Mouse (Mus musculus) brain, embryonic 18.5 days (tissue): ENCODE data around the gene Tenm3.

ENCODE experiments used
- DNase-seq: peaks from one replicate; pipeline ENCODE4 v3.0.0-alpha.2; 2012; ENCODE audit warnings: low read depth, low spot score

Gene Tenm3

GRCm38 (mm10) chr8:48809104-48809503 is 34.6 kb downstream of the Tenm3 start:
- DNase-seq = no peak

DNA sequence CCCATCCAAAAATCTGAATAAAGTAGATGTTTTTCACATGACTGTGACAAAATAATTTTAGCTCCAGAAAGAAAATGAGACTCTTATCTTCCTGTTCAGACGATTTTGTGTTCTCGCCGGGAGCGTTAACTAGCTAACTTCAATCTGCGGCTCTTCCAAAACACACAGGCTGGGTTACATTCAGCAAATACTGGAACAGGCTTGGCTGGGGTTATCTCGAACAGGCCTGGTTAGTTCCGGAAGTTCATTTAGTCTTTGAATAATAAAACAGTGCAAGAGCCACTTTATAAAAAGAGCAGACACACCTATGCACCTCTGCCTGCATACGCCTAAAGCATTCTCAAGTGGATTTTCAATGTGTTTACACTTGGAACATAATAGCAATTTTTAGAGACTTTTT is 40.7 kb downstream of the Tenm3 start:
- no peak for DNase-seq

DNA sequence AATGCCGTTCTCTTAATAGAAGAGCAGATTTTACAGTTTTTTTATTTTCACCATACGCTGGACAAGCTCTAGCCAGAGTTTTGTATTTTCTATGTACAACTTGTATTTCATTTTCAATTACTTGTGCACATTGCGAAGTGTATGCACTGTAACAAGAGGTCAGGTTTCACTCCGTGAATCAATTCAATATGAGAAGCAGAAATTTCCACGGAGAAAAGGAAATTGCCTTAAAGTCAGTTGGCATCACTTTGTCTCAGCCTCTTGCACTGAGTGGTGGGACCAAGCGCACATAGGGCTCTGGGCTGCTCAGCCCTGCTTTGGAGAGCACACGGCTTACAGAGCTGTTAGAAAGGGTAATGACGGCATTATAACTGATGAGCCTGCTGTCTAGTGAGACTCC is 41.5 kb downstream of the Tenm3 start:
- DNase-seq = no peak

GRCm38 (mm10) chr8:48797955-48798359 is 45.8 kb downstream of the Tenm3 start:
- DNase-seq = no peak

DNA sequence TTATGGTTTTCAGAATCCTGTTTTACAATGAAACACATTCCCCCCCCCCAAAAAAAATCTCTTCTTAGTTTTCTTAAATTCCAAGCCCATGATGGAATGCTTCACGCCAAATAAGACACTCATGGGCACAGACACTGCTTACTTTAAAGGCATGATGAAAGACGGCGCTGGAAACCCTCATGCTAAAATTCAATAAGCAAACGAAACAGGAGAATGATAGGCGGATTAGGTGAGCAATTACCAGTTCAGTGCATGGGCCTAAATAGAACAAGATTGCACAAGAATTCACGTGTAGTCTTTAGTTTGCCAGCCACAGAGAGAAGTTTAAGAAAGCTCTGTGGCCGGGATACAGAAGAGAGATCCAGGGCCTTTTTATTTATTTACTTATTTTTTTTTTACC is 49.5 kb downstream of the Tenm3 start:
- DNase-seq = no peak

- DNase-seq = no peak
These were observed 50.0 kb downstream of the Tenm3 start for GRCm38 (mm10) chr8:48793729-48794128.

GRCm38 (mm10) chr8:48792587-48793326 is 51.0 kb downstream of the Tenm3 start:
- no peak for DNase-seq

DNA sequence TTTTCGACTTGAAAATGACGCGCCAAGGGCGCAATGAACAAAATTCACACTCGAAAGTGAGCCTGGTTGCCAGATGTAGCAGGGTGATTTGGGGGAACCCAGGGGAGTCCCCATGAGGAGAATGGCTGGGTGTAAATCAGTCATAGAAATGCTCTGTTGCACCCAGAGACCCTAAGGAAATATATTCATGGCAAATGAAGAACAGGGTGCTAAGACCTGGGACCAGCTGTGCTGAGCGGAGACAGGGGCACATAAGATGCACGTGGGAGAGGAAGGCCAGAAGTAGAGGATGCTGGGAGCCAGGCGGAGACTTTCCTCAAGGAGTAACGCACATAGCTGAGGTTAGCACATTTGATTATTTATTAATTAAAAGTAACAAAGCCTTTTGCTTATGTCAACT is 60.4 kb downstream of the Tenm3 start:
- DNase-seq = no peak

DNA sequence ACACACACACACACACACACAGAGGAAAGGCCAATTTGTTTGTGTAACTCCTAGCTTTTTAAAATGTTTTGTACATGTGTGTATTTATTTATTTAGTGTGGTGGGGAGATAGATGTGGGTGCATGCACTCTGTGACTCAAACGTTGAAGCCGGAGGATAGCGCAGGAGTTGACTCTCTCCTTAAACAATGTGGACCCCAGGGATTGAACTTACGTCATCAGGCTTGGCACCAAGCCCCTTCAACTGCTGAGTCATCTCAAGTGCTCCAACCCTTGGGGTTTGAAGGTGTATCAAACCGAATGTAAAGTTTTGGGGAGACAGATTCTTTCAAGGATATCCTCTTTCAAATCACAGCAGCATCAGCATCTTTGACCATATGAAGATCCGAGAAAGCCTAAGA is 63.1 kb downstream of the Tenm3 start:
- DNase-seq = no peak

- DNase-seq = no peak
These were observed 64.6 kb downstream of the Tenm3 start for GRCm38 (mm10) chr8:48779194-48779593.

- DNase-seq = no peak
These were observed 67.7 kb downstream of the Tenm3 start for GRCm38 (mm10) chr8:48776081-48776480.

GRCm38 (mm10) chr8:48775531-48776037 is 68.2 kb downstream of the Tenm3 start:
- no peak for DNase-seq

DNA sequence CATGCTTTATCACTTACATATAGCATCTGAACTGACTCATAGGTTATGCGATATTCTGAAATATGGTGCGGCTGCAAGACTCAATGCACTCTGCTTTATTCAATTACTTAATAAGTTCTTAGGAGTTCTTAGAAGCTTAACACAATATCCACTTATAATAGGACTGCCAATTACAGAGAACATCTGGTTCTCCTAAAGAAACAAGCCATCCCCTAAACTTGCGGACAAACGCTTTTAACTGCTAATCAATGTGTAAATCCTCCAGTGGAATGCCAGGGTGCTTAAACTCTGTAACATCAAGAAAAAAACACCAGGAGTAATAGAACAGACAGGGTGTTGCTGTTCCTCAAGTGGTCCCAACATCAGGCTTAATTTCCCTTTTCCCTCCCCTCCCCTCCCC is 68.9 kb downstream of the Tenm3 start:
- DNase-seq = no peak

DNA sequence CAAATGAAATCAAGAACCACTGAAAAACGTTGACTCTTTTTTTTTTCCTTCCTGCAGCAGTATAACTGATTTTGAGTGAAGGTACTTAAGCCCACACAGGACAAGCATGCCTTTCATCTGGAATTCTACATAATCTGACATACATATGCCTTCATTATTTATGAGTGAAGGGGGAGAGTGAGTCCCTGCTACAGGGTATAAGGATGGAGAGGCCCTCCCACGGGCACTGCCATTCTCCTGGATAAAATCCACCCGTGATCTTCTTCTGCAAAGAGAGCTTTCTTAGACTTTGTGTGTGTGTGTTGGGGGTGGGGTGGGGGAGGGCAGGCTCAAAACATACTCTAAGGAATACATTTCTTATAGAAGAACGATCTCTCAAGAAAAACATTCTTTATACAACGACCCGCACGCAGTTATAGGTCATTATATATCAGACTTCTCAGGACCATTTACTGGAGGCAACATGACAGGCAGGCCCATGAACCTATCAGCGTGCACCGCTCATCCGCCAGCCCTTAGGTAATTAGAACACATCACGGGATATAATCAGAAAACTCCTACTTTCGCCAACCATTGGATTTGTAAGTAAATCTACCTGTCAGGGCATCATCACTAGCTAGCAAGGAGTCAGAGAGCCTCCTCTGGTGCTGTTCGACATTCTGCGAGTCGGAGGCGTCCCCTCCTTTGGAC is 77.1 kb downstream of the Tenm3 start:
- no peak for DNase-seq

DNA sequence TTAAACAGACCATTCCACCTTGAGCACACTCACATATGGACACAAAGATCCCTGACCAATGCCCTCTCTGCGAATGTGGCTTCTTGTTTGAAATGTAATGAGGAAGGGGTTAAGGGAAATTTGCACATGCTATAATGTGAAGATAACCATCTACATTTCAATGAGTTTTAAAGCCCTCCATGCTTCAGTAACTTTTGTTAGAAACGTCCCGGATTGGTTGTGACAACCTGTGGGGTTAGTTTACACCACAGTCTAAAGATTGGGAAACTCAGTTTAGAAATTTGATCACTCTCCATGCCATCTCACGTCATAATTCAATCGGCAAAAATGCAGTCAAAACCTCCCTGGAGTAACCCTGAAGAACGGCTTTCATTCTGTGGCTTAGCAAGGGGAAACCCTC is 78.5 kb downstream of the Tenm3 start:
- no peak for DNase-seq

DNA sequence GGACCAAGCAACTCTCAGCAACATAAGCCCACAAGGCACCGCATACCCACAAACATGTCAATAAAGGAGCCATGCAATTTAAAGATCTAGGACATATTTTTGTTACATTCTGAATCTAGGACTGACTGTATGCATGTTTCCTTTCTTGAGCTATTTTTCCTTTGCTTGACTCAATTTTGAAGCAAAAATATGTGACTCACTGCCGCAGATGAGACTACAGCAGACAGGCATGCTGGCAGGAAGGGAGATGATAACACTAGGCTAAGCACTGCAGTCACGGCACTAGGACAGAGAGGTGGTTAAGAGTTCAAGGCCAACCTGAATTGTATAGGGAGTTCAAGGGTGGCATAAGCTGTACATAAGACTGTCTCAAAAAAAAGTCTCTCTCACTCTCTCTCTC is 79.7 kb downstream of the Tenm3 start:
- DNase-seq = no peak

GRCm38 (mm10) chr8:48756874-48757273 is 86.9 kb downstream of the Tenm3 start:
- DNase-seq = no peak

DNA sequence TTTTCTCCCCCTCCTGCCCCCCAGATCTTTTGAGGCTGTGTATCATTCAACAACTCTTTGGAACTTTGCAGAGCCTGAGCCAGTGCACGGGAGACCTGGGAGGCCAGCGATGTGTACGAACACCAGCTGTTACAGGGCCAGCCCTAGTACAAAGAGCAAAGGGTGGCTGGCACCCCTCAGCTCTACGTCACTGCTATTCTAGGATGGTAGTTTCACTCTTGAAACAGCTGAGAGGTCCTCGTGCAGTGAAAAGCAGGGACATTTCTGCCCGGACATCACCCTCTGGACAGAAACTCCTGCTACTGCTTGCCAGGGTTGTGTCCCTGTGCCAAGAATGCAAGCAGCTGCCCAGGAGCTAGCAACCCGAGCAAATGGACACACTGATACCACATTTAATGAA is 88.3 kb downstream of the Tenm3 start:
- DNase-seq = no peak

- no peak for DNase-seq
These were observed 88.8 kb downstream of the Tenm3 start for GRCm38 (mm10) chr8:48754959-48755358.

DNA sequence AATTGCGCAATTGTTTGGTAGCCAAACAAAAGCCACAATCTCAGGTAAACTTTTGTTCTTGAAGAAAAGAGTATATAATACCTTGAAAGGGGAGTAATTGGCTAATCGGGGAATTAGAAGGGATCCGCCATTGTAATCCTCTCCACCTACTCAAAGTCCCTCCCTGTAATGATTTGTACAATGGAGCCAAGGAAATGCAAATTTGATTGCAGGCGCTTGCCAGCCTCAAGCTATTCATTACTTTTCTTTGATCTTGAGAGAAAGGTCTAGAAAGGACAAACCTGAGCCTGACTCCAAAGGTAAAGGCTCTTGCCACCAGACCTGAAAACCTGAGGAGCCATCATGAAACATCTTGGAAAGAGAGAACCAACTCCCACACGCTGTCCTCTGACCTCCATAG is 91.8 kb downstream of the Tenm3 start:
- DNase-seq = no peak

GRCm38 (mm10) chr8:48748503-48749059 is 95.2 kb downstream of the Tenm3 start:
- DNase-seq = no peak

DNA sequence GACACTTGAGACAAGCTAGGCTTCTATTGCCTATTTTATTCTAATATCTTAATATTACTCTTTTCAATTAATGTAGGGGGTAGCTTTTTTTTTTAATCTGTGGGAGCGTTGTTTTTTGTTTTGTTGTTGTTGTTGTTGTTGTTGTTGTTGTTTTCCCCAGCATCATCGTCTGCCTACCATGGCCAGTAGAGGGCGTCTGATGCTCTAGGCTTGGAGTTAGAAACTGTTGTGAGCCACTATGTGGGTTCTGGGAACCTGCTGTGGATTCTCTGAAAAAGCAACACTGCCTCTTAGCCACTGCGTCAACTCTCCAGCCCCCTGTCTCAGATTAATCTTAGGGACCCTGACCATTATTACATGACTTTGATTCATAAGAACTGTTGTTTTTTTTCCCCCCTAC is 99.8 kb downstream of the Tenm3 start:
- no peak for DNase-seq

- no peak for DNase-seq
These were observed 101.0 kb downstream of the Tenm3 start for GRCm38 (mm10) chr8:48742741-48743140.
